Mouse (Mus musculus): ENCODE measurements at regions not wholly inside any gene's neighbourhood (a gene's known extent, or its start where the extent isn't known, plus 50 kb on each side); places are given as distances from the start of the nearest gene placed in this dataset.

- Histone ChIP-seq H3K4me2 (ENCODE audit: low read depth, severe bottlenecking) (no peak overlapping the region), H3K36me3 (ENCODE audit: control insufficient read depth, insufficient read depth, low read length) (no peaks in the 10 kb centered on the region), H3K4me3 (ENCODE audit: low read depth, low read length) (no peak overlapping the region), H3K27me3 (ENCODE audit: control insufficient read depth, insufficient read depth, low read length) (no peaks in the 10 kb centered on the region), H3K27ac (replicated peaks; ENCODE audit: low read depth, low read length) (no peak overlapping the region), H3K9ac (ENCODE audit: low read length) (no peak overlapping the region), H3K9me3 (ENCODE audit: control insufficient read depth, low read length) (no peaks in the 10 kb centered on the region), H3K4me1 (ENCODE audit: control insufficient read depth, insufficient read depth, low read length) (no peaks in the 10 kb centered on the region)
- 82% methylated on average over 5 of the region's 5 CpGs for WGBS
- no peak for DNase-seq (ENCODE audit: low spot score)
- ATAC-seq (ENCODE audit: insufficient number of reproducible peaks, low FRiP score, low TSS enrichment, low read depth), result no peak
These were observed 275.1 kb downstream of the Gpat3 start for GRCm38 (mm10) chr5:101120509-101121201.

- Histone ChIP-seq H3K27ac (replicated peaks; ENCODE audit: low read depth, low read length) (no peak overlapping the region), H3K9ac (ENCODE audit: low read length) (no peak overlapping the region), H3K9me3 (ENCODE audit: control insufficient read depth, low read length) (no peaks in the 10 kb centered on the region), H3K27me3 (ENCODE audit: control insufficient read depth, insufficient read depth, low read length) (no peaks in the 10 kb centered on the region), H3K4me1 (ENCODE audit: control insufficient read depth, insufficient read depth, low read length) (no peaks in the 10 kb centered on the region), H3K36me3 (ENCODE audit: control insufficient read depth, insufficient read depth, low read length) (no peaks in the 10 kb centered on the region), H3K4me2 (ENCODE audit: low read depth, severe bottlenecking) (no peak overlapping the region), H3K4me3 (ENCODE audit: low read depth, low read length) (no peak overlapping the region)
- no peak for ATAC-seq (ENCODE audit: insufficient number of reproducible peaks, low FRiP score, low TSS enrichment, low read depth)
- peak; percentile 36 for DNase-seq (ENCODE audit: low spot score)
- 14% methylated on average over 7 of the region's 7 CpGs for WGBS
These were observed 266.7 kb downstream of the Gpat3 start for GRCm38 (mm10) chr5:101112151-101112769.

GRCm38 (mm10) chr5:101111619-101112018 is 266.1 kb downstream of the Gpat3 start:
- Histone ChIP-seq H3K27ac (replicated peaks; ENCODE audit: low read depth, low read length) (no peak overlapping the region), H3K27me3 (ENCODE audit: control insufficient read depth, insufficient read depth, low read length) (no peaks in the 10 kb centered on the region), H3K4me3 (ENCODE audit: low read depth, low read length) (no peak overlapping the region), H3K9ac (ENCODE audit: low read length) (no peak overlapping the region), H3K9me3 (ENCODE audit: control insufficient read depth, low read length) (no peaks in the 10 kb centered on the region), H3K36me3 (ENCODE audit: control insufficient read depth, insufficient read depth, low read length) (no peaks in the 10 kb centered on the region), H3K4me2 (ENCODE audit: low read depth, severe bottlenecking) (no peak overlapping the region), H3K4me1 (ENCODE audit: control insufficient read depth, insufficient read depth, low read length) (no peaks in the 10 kb centered on the region)
- ATAC-seq (ENCODE audit: insufficient number of reproducible peaks, low FRiP score, low TSS enrichment, low read depth), result no peak
- DNase-seq (ENCODE audit: low spot score), result no peak
- 56% methylated on average over 4 of the region's 4 CpGs for WGBS

- Histone ChIP-seq H3K4me2 (ENCODE audit: low read depth, severe bottlenecking) (no peak overlapping the region), H3K27me3 (ENCODE audit: control insufficient read depth, insufficient read depth, low read length) (no peaks in the 10 kb centered on the region), H3K4me1 (ENCODE audit: control insufficient read depth, insufficient read depth, low read length) (no peaks in the 10 kb centered on the region), H3K9ac (ENCODE audit: low read length) (no peak overlapping the region), H3K36me3 (ENCODE audit: control insufficient read depth, insufficient read depth, low read length) (no peaks in the 10 kb centered on the region), H3K27ac (replicated peaks; ENCODE audit: low read depth, low read length) (no peak overlapping the region), H3K4me3 (ENCODE audit: low read depth, low read length) (no peak overlapping the region), H3K9me3 (ENCODE audit: control insufficient read depth, low read length) (no peaks in the 10 kb centered on the region)
- 87% methylated on average over 11 of the region's 11 CpGs for WGBS
- DNase-seq (ENCODE audit: low spot score) (no peak), ATAC-seq (ENCODE audit: insufficient number of reproducible peaks, low FRiP score, low TSS enrichment, low read depth) (no peak)
These were observed 255.6 kb downstream of the Gpat3 start for GRCm38 (mm10) chr5:101100975-101101699.

DNA sequence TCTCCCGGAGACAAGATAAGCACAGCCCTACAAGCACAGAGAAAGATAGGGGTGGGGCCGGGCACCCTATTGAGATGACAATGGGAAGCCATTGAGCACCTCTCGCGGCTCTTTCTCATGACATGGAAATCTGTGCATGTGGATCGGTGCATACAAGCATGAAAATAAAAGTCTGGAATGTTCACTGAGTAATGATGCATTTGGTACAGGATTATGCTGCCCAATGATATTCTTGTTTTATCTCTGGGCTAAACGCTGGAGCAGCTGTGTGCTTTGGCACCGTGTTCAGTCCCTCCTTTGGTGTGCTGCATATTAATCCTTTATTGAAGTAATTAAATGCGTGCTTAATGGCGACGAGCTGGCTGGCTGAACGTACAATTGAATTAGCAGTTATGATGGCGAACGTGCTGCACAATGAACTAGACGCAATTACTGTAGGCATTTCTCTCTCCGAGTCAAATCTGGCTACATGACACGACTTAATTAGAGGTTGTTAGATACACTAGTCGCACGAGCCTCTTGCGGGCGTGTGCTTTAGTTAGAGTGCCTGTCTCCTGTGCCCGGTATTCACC is 245.6 kb downstream of the Gpat3 start:
- H3K4me2 ChIP-seq (ENCODE audit: low read depth, severe bottlenecking), result no peak overlapping the region
- no peaks in the 10 kb centered on the region for H3K27me3 ChIP-seq (ENCODE audit: control insufficient read depth, insufficient read depth, low read length)
- DNase-seq (ENCODE audit: low spot score), result no peak
- H3K4me1 ChIP-seq (ENCODE audit: control insufficient read depth, insufficient read depth, low read length), result no peaks in the 10 kb centered on the region
- H3K36me3 ChIP-seq (ENCODE audit: control insufficient read depth, insufficient read depth, low read length), result no peaks in the 10 kb centered on the region
- WGBS, result 77% methylated on average over 21 of the region's 21 CpGs
- H3K9me3 ChIP-seq (ENCODE audit: control insufficient read depth, low read length), result no peaks in the 10 kb centered on the region
- no peak overlapping the region for H3K9ac ChIP-seq (ENCODE audit: low read length)
- no peak overlapping the region for H3K4me3 ChIP-seq (ENCODE audit: low read depth, low read length)
- ATAC-seq (ENCODE audit: insufficient number of reproducible peaks, low FRiP score, low TSS enrichment, low read depth), result no peak
- H3K27ac ChIP-seq (replicated peaks; ENCODE audit: low read depth, low read length), result no peak overlapping the region

GRCm38 (mm10) chr5:101090415-101091026 is 245.0 kb downstream of the Gpat3 start:
- H3K4me3 ChIP-seq (ENCODE audit: low read depth, low read length), result no peak overlapping the region
- H3K9ac ChIP-seq (ENCODE audit: low read length), result no peak overlapping the region
- H3K27me3 ChIP-seq (ENCODE audit: control insufficient read depth, insufficient read depth, low read length), result no peaks in the 10 kb centered on the region
- no peak for ATAC-seq (ENCODE audit: insufficient number of reproducible peaks, low FRiP score, low TSS enrichment, low read depth)
- no peaks in the 10 kb centered on the region for H3K4me1 ChIP-seq (ENCODE audit: control insufficient read depth, insufficient read depth, low read length)
- DNase-seq (ENCODE audit: low spot score), result no peak
- H3K4me2 ChIP-seq (ENCODE audit: low read depth, severe bottlenecking), result no peak overlapping the region
- H3K9me3 ChIP-seq (ENCODE audit: control insufficient read depth, low read length), result no peaks in the 10 kb centered on the region
- WGBS, result 76% methylated on average over 7 of the region's 7 CpGs
- no peak overlapping the region for H3K27ac ChIP-seq (replicated peaks; ENCODE audit: low read depth, low read length)
- no peaks in the 10 kb centered on the region for H3K36me3 ChIP-seq (ENCODE audit: control insufficient read depth, insufficient read depth, low read length)

- ATAC-seq (ENCODE audit: insufficient number of reproducible peaks, low FRiP score, low TSS enrichment, low read depth) (no peak), DNase-seq (ENCODE audit: low spot score) (no peak)
- Histone ChIP-seq H3K27me3 (ENCODE audit: control insufficient read depth, insufficient read depth, low read length) (no peaks in the 10 kb centered on the region), H3K4me2 (ENCODE audit: low read depth, severe bottlenecking) (no peak overlapping the region), H3K4me3 (ENCODE audit: low read depth, low read length) (no peak overlapping the region), H3K27ac (replicated peaks; ENCODE audit: low read depth, low read length) (no peak overlapping the region), H3K36me3 (ENCODE audit: control insufficient read depth, insufficient read depth, low read length) (no peaks in the 10 kb centered on the region), H3K9ac (ENCODE audit: low read length) (no peak overlapping the region), H3K4me1 (ENCODE audit: control insufficient read depth, insufficient read depth, low read length) (no peaks in the 10 kb centered on the region), H3K9me3 (ENCODE audit: control insufficient read depth, low read length) (no peaks in the 10 kb centered on the region)
- 87% methylated on average over 3 of the region's 3 CpGs for WGBS
These were observed 239.7 kb downstream of the Gpat3 start for GRCm38 (mm10) chr5:101085199-101085598.

- H3K4me1 ChIP-seq (ENCODE audit: control insufficient read depth, insufficient read depth, low read length), result no peaks in the 10 kb centered on the region
- no peak overlapping the region for H3K4me3 ChIP-seq (ENCODE audit: low read depth, low read length)
- no peaks in the 10 kb centered on the region for H3K9me3 ChIP-seq (ENCODE audit: control insufficient read depth, low read length)
- no peaks in the 10 kb centered on the region for H3K27me3 ChIP-seq (ENCODE audit: control insufficient read depth, insufficient read depth, low read length)
- DNase-seq (ENCODE audit: low spot score) (no peak), ATAC-seq (ENCODE audit: insufficient number of reproducible peaks, low FRiP score, low TSS enrichment, low read depth) (no peak)
- no peak overlapping the region for H3K4me2 ChIP-seq (ENCODE audit: low read depth, severe bottlenecking)
- no peaks in the 10 kb centered on the region for H3K36me3 ChIP-seq (ENCODE audit: control insufficient read depth, insufficient read depth, low read length)
- H3K9ac ChIP-seq (ENCODE audit: low read length), result no peak overlapping the region
- no peak overlapping the region for H3K27ac ChIP-seq (replicated peaks; ENCODE audit: low read depth, low read length)
- 86% methylated on average over 20 of the region's 20 CpGs for WGBS
These were observed 237.1 kb downstream of the Gpat3 start for GRCm38 (mm10) chr5:101082611-101083010.
